Mouse (Mus musculus) cerebellum, adult 11-12 months (tissue): Measurements from ENCODE around the gene Adgre5.

Source experiments
- DNase-seq: peaks from one replicate; pipeline ENCODE4 v3.0.0; 2022

The Adgre5 gene

DNA sequence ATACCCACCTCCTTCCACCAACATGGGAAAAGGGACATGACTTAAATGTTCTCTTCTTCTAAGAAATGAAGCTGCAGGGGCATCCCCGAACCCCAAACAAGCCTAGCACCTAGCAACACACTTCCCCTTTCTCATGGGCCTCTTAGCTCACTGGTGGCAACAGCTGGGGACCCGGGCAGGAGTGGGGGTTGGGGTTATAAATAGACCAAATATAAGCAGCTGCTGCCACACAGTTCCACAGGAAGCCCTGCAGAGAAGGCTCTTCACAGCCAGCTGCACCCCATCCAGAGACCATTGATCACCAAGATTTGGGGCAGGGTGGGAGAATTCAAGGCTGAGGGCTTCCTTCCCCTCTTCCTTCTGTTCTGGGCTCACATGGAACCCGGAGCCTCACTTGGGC lies 7.6 kb upstream of the Adgre5 start:
- DNase-seq: no peak

DNA sequence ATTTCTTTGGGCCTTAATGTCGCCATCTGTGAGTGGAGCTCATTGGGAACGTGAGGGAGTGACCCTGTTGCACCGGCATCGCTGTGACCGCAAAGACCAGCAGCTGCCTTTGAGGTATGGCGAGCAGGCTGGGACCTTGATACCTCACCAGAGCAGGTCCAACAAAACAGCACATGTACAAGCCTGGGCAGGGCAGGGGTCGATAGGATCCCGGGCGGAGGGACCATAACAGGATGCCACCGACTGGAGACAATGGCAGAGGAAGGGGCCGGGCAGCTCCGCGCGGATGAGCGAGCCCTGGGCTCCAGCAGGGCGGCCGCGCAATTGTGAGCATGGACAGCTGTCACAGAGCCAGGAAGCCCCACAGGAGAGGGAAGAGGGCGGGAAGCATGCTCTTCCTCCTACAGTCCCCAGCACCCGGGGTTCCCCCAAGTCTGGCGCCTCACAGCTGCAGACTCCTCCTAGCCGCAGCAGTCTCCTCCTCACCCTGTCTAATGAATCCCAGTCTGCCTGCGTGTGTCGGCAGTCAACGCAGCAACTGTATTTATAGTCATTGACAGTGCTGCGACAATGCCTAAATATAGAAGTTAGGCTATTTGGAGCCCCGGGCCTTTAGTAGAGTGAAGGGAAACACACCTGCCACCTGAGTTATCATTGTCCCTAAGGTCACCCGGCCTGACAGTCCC lies 6.7 kb upstream of the Adgre5 start:
- DNase-seq: no peak

DNA sequence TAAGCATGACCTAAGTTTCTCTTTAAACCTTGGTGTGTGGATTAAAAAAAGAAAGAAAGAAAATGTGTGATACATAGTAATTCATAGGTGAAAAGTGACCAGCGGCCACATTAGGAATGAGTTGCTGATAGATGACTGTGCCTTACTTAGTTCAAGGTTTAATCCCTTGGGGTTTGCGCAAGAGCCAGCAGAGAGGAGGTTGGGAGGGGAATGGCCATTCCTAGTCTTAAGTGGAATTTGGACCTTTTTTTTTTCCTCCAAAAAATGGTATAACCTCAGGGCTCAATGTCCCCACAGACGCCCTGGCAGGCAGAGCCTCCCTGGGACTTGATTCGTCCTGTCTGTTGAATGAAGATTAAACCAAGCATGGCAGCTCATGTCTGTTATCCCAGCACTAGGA lies 2.9 kb upstream of the Adgre5 start:
- DNase-seq: no peak

DNA sequence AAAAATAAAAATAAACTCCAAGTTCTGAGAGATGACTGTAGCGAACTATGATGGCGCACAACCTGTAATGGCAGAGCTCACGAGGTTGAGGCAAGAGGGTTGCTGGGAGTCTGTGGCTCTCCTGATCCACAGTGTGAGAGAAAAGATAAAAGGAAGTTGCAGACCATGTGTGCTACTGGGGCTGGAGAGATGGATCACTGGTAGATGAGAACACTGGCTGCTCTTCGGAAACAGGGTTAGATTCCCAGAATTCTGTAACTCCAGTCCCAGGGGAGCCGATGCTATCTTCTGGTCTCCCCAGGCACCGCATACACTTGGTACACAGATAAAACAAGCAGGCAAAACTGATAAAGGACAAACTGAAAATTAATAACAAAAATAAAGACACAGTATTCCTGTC lies 1.8 kb upstream of the Adgre5 start:
- DNase-seq: no peak

DNA sequence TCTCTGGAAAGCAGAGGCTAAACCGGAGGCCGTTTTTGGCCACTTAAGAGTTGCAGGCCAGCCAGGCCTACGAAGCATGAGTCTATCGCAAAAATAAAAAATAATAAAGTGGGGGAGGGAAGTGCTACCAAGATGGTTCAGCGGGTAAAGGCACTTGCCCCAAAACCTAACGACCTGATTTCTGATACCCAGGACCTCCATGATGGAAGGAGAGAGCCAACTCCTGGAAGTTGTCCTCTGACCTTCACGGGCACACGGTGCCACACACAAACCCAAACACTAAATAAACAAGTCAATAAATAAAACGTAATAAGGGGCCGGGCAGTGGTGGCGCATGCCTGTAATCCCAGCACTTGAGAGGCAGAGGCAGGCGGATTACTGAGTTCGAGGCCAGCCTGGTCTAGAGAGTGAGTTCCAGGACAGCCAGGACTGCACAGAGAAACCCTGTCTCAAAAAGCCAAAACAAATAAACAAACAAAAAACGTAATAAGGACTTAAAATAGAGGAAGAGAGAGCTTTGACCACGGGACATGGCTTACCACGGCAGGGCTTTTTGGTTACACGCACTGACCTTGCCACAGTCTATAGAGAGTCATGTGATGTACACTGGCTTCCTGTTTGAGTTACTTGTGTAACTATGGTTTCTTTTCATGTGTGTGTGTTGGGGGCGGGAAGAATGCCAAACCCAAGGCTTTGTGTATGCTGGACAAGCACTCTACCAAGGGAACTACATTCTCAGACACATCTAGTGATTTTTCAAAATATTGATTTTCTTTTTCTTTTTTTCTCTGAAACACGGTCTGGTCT lies 926 bp upstream of the Adgre5 start:
- no peak for DNase-seq

DNA sequence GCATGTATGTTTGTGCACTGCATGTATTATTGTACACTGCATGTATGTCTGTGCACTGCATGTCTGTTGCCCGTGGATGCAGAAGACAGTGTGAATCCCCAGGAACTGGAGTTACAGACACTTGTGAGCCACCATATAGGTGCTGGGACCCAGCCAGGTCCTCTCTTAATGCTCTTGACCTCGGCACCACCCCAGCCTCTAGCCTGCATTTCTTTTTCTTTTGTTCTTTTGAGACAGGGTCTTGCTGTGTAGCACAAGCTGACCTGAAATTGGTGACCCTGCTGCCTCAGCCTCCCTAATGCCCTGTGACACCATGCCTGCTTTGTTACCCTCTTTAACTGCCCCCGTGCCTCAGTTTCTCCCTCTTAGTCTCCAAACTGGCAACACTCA lies 545 bp downstream of the Adgre5 start:
- no peak for DNase-seq

DNA sequence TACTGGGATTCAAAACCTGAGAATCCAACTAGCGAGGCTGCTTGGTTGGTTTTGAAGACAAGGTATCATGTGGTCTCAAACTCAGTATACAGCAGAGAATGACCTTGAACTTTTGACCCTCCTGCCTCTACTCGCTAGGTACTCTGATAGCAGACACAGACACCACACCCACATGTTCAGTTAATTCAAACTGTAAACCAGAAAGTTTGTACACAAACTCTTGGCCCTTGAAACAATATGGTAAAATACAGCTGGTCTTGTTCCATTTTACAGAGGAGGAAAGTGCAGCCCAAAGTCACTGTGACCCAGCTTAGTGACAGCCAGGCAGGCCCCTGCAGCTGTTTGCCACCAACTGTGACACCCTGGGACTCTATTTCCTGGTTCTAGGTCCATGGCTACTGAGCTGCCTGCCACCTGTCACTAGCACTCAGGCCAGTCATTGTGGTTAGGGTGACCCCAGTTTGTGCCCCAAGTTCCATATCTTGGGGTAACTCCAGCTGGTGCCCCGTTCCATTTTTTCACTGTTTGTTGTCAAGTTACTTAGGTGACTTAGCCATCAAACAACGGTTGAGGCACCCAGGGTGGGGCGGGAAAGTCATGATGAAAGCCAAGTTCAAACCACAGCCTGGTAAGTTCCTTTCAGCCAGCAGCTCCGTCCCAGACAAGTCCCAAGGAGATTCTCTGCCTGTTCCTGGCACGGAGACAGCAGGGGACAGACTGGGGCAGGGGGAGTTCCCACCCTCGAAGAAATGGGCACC lies 1.2 kb downstream of the Adgre5 start:
- no peak for DNase-seq

DNA sequence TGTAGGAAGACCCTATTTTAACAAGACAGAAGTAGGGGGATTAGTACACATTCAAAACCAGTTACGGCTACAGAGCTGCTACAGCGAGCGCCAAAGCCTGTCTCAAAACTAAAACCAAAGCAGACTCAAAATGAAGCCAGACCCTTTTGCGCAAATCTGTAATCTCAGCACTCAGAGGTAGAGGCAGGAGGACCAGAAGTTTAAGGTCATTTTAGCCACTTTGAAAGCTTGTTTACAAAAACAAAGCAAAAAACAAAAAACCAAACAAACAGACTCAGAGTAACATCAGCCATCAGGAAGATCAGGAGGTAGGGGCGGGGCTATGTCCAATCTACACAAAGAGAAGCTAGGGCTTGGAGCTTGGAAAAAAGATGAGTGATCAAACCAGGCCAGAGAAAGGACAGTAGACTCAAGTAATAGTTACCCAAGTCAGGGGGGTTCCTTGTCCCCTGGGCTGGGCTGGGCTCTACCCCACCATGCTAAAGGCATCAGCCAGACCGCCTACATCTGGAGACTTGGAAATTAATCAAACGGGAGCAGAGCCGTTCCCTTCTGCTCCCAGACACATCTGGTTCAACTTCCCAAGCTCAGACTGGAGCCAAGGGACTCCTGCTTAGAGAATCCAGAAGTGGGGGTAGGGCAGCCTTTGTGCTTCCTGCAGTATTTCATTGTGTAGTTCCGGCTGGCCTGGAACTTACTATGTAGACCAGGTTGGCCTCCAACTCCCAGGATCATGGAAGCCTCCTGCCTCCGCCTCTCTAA lies 2.0 kb downstream of the Adgre5 start:
- DNase-seq: no peak

DNA sequence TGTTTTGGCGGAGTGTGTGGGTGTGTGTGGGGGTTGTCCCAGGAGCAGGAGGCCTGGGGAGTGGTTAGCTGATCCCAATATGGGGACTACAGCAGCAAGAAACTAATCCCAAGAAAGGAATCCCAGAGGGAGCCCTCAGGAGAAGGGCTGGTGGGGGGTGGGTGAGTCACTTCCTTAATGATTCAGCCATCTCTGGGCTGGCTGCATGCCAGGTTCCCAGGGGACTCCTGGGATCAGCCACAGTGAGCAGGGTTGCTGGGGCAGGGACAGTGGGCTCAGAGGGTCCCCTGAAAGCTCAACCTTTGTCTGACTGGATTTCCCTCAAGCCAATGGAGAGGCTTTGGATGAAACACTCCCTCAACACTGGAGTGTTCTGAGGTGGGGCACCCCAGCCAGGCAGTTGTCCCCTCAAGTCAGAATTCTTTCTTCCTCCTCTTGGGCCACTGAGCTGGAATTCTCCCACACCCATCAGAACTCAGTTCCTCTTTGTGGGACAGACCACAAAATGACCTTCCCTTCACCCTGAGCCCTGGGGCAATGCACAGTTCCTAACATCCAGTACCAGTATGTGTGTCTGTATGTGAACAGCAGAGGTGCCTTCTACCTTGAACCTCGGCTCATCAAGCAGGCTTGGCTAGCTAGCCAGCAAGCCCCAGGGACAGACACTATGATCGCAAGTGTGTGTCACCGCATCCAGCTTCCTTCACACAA lies 3.1 kb downstream of the Adgre5 start:
- no peak for DNase-seq

DNA sequence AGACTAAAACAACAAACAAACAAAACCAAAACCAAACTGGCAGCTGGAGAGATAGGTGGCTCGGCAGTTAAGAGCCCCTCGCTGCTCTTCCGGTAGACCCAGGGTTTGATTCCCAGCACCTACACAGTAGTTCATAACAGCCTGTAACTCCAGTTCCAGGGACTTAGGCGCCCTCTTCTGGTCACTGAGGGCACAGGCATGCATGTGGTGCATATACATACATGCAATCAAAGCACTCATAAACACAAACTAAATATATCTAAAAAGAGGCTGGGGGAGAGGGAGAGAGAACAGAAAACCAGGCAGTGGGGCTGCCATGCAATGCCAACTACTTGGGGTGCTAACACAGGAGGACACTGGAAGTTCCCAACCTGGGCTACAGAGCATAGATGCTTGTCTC lies 3.8 kb downstream of the Adgre5 start:
- no peak for DNase-seq

DNA sequence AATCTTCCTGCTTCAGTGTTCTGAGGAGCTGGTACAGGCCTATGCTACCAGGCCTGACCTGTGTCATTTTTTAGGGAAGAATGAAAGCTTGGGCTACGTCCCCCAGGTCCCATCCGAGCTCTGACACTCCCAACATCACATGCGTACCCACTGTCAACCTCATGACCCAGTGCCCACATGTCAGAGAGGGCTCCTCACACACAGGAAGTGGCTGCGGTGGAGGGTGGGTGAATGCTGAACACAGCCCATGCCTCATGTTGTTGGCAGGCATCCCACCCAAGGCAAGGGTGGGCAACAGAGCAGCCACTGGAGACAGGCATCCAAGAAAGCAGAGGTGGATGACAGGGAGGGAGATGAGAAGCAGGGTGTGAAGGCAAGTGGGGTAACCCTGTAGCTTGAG lies 4.4 kb downstream of the Adgre5 start:
- DNase-seq: no peak

DNA sequence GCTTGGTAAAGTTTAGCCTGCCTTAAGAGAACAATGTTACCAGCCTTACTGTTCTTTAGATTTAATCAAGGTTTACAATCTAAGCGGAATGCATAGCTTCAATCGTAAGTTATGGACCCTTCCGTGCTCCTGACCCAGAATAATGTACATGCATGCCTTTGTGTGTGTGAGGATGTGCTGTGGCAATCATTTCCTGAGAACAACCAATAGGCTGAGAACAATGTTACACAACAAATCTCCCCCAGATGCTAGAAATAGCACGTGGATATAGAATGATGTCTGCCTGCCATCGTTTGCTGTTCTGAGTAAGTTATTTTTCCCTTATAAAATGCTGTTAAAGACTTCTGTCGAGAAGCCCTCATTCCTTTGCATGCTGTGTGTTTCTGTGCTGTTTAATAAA lies 8.2 kb downstream of the Adgre5 start:
- DNase-seq: no peak

DNA sequence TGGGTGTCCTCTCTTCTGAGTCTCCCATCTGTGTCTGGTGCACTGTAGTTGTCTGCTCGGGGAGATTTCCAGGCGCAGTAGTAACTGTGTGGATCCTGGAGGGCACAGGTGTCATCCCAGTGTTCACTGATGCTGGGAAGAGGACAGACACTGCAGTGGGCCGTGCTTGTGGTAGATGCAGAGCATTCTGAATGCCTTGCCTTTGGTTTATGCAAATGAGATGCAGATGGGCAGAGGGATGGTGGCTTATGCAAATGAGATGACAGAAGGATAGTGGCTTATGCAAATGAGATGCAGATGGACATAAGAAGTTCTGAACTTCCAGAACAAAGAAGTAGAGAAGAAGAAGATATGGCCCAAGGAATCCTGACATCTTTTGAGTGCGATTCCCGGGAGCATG lies 9.2 kb downstream of the Adgre5 start:
- no peak for DNase-seq

DNA sequence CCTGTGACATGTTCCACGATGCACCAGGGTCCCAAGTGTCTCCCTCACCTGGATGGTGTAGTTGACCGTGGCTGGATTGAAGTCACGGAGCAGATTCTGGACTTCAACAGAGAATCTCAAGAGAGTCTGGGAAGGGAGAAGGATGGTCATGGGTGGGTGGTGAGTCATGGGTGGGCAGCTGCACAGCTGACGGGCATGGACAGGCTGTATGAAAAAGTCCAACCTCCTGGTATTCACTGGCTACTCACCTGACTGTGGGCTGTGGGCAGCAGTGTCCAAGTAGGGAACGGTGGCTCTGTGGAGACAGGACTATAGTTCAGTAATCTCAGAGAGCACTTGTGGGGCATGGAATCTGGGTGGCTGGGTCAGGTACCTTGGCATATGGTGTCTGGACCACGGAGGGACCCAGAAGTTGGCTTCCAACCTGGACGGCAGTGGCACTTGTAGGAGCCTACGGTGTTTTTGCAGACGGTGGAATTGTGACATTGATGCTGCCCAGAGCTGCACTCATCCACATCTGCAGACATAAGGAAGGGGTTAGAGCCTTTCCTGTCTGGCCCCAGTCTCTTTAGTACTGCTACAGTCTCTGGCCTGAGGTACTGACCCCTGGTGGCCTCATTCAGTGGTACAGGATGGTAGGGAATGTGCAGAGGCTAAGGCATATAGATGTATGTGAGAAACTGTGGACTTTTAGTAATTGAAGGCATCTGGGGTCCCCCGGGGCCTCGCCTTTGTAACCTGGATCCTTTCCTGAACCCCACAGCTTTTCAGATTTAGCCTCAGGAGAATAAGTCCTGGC lies 11.9 kb downstream of the Adgre5 start:
- DNase-seq: no peak

DNA sequence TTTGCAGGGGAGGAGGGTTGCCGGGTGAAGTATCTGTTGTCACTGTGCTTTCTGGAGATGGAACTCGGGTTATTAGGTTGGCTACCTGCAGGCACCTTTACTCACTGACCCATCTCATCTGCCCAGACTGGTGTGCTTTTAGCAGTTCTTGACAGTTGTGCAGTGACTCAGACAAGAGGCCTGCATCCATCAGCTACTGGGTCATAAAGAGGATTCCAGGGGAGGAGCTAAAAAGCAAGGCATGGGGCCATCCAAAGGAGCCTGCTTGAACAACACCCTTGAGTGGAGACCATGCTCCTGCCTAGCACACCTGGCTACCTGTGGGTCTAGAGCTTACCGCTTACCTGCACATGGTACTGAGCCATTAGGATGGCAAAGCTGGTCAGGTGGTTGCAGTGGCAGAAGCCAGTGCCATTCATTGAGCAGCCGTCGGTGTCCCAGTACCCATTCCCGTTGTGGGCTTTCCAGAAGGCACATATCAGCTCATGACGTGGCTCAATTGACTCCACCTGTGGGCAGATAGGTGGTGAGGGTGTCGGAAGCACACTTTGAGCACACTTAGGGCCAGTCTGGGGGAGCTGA lies 15.5 kb downstream of the Adgre5 start:
- DNase-seq: no peak

DNA sequence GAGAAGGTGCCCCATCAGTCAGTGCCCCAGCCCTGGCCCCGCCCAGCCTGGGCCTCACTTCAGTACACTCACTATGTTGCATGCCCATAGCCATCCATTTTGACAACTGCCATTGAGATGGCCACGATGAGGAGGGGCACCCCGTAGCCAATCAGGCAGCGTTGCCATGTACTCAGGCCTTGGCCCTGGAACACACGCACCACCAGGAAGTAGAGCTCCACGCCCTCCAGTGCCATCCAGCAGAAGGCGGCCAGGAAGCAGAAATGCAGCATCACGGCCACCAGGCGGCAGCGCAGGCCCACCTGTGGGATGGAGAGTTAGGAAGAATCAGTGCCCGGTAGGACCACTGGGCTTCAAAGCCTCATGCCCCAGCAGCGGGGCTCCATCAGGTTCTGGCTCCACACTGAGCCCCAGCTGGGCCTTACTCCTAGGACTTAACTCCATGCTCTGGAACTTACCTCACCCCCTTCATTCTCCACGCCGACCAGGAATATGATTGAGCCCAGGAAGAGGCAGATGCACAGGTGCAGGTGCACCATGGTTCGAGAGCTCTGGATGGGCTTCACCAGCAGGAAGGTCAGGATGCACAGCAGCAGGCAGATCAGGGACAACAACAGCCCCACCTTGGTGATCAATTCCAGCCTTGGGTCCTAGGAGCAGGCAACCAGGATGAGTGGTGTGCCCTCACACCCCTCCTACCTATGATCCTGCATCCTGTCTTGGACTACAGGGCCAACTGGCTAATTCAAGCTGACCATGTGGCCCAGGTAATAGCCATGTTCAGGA lies 16.2 kb downstream of the Adgre5 start:
- DNase-seq: peak; percentile 71

DNA sequence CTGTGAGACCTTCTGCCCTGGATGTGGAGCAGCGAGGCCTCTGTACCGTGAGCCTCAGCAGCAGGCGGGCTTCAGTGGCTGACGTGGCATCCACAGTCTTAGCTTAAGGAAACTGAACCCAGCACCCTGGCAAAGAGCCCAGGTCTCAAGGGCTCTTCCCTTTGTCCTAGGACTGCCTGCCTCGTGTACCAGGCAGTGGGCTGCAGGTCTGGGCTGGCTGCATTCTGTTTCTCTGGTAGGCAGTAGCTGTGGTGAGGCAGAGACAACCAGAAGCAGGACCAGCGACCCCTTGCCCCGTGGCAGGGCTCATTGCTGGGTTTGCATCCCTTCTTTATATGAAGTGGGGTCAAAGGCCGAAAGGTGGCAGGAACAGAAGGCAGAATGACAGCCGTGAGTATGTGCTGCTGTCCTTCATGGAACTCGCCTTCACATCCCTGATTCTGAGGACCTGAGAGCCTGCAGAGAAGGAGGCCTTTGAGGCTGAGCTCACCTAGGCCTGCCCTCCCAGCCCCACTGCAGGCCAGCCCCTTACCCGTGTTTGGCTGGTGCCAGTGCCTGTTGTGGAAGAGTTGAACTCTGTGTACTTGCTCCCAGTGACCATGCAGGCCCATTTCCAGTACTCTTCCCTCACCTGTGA lies 17.6 kb downstream of the Adgre5 start:
- DNase-seq: no peak

DNA sequence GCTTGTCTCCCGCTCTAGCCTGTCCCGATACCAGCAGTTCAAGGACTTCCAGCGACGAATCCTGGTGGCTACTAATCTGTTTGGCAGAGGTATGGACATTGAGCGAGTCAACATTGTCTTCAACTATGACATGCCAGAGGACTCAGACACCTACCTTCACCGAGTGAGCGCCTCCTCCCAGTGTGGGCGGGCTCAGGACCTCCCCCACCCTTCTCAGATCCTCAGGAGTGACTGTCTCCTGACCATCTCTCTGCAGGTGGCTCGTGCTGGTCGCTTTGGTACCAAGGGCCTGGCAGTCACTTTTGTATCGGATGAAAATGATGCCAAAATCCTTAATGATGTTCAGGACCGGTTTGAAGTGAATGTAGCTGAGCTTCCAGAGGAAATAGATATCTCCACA lies 18.5 kb downstream of the Adgre5 start:
- DNase-seq: no peak

DNA sequence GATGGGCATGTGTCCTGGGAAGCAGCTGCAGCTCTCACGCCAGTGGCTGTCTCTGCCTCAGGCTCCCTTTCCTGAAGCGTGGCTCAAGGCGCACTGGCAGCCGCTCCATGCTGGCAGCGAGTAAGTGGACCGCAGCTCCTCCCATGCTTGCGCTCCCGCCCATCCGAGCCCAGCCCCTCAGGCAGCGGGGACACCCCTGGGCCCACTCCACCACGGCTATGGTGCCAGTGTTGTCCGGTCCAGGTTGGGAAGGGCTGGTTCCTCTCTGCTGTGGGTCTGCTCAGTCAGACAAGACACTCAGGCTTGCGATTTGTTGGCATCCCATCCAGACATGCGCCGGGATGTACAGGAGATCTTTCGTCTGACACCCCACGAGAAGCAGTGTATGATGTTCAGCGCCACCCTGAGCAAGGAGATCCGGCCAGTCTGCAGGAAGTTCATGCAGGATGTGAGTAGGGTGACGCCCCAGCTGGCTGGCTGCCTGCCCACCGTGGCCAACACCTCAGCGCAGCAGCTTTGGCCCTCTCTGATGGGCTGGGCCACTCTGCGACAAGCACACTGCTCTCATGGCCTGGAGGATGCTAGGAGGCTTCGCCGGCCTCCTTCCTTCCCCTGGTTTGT lies 19.6 kb downstream of the Adgre5 start:
- no peak for DNase-seq
